Mouse (Mus musculus) lung, postnatal 0 days (tissue): ENCODE measurements around the gene Gcnt2.

Source experiments
- CTCF ChIP-seq: IDR thresholded peaks from 2 replicates; pipeline ENCODE4 v1.5.1; 2016; ENCODE audit warnings: antibody characterized with exemption, mild to moderate bottlenecking
- EP300 ChIP-seq: IDR thresholded peaks from 2 replicates; pipeline ENCODE4 v1.6.1; 2016; ENCODE audit warnings: antibody characterized with exemption, mild to moderate bottlenecking, control low read depth

GRCm38 (mm10) chr13:40917161-40918091, 57.9 kb downstream of the Gcnt2 start:
- TF ChIP-seq CTCF, result peak; percentile 9; the same call in 1 of the 2 replicates
- no peak for TF ChIP-seq EP300
